Mouse (Mus musculus) heart, postnatal 0 days (tissue): Measurements from ENCODE around the gene Cwc25.

Experiments used
- CTCF ChIP-seq: IDR thresholded peaks from 2 replicates; pipeline ENCODE4 v1.5.1; 2016; ENCODE audit warnings: antibody characterized with exemption, control low read depth, low read depth
- EP300 ChIP-seq: IDR thresholded peaks from 2 replicates; pipeline ENCODE4 v1.6.1; 2016; ENCODE audit warnings: antibody characterized with exemption, low read depth

DNA sequence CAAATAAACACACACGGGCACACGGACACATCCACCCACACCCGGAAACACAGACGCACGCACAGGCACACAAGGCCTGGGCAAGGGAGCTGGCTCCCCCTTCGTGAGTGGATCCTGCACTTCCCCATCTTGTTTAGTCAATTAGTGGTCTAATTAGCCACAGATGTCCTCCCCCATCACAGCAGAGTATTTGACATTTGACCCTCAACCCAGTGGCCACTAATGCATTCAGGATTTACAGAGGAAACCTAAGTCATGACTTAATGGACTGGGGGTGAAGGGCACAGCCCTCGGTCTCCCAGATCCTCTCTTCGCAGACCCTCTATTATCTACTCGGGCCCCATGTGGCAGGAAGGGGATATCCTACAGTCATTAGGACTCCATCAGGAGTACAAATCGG is 32.7 kb downstream of the Cwc25 start:
- no peak for TF ChIP-seq EP300
- TF ChIP-seq CTCF = no peak
